Mouse (Mus musculus): ENCODE measurements around the gene Galnt2. TPM values are rescaled to one million over a fixed set of nuclear protein-coding genes. Genes with fewer than 3 reads are reported as not detected.

The Galnt2 gene
- polyA plus RNA-seq, 1 experiment from 2014 or later = 70.0 TPM

DNA sequence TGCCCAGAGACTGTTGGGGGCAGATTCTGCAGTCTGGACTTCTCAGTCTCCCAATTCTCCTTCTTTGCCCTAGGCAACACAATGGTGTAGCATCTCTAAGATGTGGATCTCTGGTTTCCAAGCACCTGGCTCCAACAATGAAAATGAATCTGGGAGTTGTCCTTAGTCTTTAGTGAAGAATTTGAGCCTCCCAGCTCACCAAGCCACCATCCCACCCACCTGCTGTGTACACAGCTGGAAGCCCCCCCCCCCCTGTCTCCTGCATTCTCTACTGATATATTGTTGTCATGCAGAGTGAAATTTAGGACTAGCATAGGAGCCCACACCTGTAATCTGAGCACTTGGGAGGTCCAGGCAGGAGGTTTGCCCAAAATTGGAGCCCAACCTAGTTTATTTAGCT is 14.2 kb upstream of the Galnt2 start:
- Histone ChIP-seq H3K27me3 (replicated peaks; ENCODE audit: control insufficient read depth, insufficient read depth, low read length) (no peaks in the 10 kb centered on the region), H3K9ac (ENCODE audit: low read depth, low read length) (no peak overlapping the region), H3K36me3 (ENCODE audit: control insufficient read depth, insufficient read depth, low read length) (no peaks in the 10 kb centered on the region), H3K9me3 (ENCODE audit: control insufficient read depth, low read length) (no peaks in the 10 kb centered on the region), H3K4me1 (ENCODE audit: control insufficient read depth, insufficient read depth, low read length) (no peaks in the 10 kb centered on the region), H3K4me2 (ENCODE audit: low read depth, low read length) (no peak overlapping the region), H3K4me3 (ENCODE audit: low read depth, low read length) (no peak overlapping the region), H3K27ac (replicated peaks; ENCODE audit: low read depth, low read length) (no peak overlapping the region)
- DNase-seq (ENCODE audit: low spot score) = no peak
- ATAC-seq (ENCODE audit: low read depth) = no peak

DNA sequence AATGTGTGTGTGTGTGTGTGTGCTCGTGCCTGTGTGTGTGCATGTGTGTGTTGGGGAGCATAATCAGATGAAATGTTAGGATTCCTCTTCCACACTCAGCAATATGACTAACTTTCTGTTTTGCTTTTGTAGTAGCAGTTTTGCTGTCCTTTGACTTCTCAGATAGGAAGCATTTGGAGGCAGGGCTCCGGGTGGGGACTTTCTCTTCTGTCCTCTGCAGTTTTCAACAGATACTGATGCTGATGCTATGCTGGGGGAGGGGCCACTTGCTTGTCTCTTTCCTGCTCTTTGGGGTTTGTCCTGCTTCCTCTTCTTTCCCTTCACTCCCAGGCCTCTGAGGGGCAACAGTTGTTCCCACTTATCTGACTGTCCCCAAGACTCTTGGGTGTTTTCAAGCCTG is 1.3 kb upstream of the Galnt2 start:
- no peak for DNase-seq (ENCODE audit: low spot score)
- ATAC-seq (ENCODE audit: low read depth) = no peak
- no peaks in the 10 kb centered on the region for H3K36me3 ChIP-seq (ENCODE audit: control insufficient read depth, insufficient read depth, low read length)
- H3K27ac ChIP-seq (replicated peaks; ENCODE audit: low read depth, low read length) = no peak overlapping the region
- H3K27me3 ChIP-seq (replicated peaks; ENCODE audit: control insufficient read depth, insufficient read depth, low read length) = no peaks in the 10 kb centered on the region
- 71% methylated on average over 2 of the region's 2 CpGs for WGBS
- H3K4me2 ChIP-seq (ENCODE audit: low read depth, low read length) = no peak overlapping the region
- H3K9me3 ChIP-seq (ENCODE audit: control insufficient read depth, low read length) = no peaks in the 10 kb centered on the region
- no peak overlapping the region for H3K9ac ChIP-seq (ENCODE audit: low read depth, low read length)
- peaks cover 8% of the 10 kb centered on the region for H3K4me1 ChIP-seq (ENCODE audit: control insufficient read depth, insufficient read depth, low read length)
- no peak overlapping the region for H3K4me3 ChIP-seq (ENCODE audit: low read depth, low read length)

DNA sequence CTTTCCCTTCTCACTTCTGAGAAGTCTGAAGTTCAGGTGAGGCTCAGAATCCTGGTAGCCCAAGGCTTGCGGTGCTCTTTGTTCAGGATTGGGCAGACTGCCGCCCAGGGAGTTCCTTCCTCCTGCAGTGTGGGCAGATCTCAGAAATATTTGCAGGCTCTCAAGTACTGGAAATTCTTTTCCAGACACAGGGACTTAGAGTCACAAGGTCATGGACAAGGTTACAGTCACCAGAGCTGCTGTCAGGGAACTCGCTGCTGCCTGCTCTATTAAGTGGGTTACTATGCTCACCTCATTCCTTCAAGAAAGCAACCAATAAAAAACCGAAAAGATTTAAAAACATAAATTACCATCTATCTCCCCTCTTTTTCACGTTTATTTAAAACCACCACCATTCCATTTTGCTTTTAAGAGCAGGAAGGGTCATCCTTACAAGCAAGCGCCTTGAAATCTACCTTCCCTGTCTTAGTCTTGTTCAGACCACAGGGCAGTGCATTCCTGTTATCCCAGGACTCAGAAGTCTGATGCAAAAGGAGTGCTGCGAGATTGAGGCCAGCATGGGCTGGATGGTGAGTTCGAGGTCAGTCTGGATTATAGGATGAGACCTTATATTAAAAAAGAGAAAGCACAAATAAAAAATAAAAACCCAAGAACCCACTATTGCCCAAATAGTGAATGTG is 555 bp upstream of the Galnt2 start:
- H3K9ac ChIP-seq (ENCODE audit: low read depth, low read length) = peak overlapping the region; percentile 87
- H3K4me2 ChIP-seq (ENCODE audit: low read depth, low read length) = peak overlapping the region; percentile 89
- WGBS = 50% methylated on average over 8 of the region's 8 CpGs
- peaks cover 8% of the 10 kb centered on the region for H3K4me1 ChIP-seq (ENCODE audit: control insufficient read depth, insufficient read depth, low read length)
- ATAC-seq (ENCODE audit: low read depth) = no peak; the same call in 1 of the 2 replicates
- no peak overlapping the region for H3K27ac ChIP-seq (replicated peaks; ENCODE audit: low read depth, low read length)
- peak overlapping the region; percentile 88 for H3K4me3 ChIP-seq (ENCODE audit: low read depth, low read length)
- H3K9me3 ChIP-seq (ENCODE audit: control insufficient read depth, low read length) = no peaks in the 10 kb centered on the region
- no peak for DNase-seq (ENCODE audit: low spot score)
- H3K27me3 ChIP-seq (replicated peaks; ENCODE audit: control insufficient read depth, insufficient read depth, low read length) = no peaks in the 10 kb centered on the region
- H3K36me3 ChIP-seq (ENCODE audit: control insufficient read depth, insufficient read depth, low read length) = no peaks in the 10 kb centered on the region

DNA sequence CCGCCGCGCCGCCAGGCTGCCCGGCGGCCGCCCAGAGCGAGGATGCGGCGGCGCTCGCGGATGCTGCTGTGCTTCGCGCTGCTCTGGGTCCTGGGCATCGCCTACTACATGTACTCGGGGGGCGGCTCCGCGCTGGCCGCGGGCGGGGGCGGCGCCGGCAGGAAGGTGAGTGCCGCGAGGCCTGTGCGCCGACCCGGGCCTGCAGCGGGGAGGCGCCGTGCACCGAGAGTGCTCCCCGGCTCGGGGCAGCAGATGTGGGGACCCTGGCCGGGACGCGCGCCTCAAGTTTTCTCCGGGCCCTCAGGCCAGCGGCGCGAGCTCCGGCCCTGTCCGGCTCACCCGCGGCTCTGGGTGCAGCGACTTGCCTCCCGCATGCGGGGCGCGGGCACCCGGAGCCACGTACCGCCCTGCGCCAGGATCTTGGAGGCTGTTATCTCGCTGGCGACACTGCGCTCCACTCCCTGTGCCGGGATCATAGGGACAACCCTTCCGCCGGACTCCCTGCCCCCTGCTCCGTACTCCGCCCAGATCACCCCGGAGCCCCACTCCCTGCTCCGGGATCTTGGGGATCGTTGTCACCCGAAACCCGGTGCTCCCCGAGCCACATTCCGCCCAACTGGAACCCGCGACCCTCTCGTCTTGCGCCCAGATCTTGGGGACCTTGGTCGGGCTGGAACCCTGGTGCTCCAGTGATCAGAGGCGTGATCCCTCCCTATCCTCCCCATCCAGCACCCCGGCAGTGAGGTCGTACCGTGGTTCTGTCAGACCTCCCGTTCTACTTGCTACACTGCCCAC is 491 bp downstream of the Galnt2 start:
- peak overlapping the region; percentile 87 for H3K9ac ChIP-seq (ENCODE audit: low read depth, low read length)
- H3K36me3 ChIP-seq (ENCODE audit: control insufficient read depth, insufficient read depth, low read length) = no peaks in the 10 kb centered on the region
- no peaks in the 10 kb centered on the region for H3K9me3 ChIP-seq (ENCODE audit: control insufficient read depth, low read length)
- no peaks in the 10 kb centered on the region for H3K27me3 ChIP-seq (replicated peaks; ENCODE audit: control insufficient read depth, insufficient read depth, low read length)
- peak overlapping the region; percentile 63; the same call in 1 of the 2 replicates for H3K27ac ChIP-seq (replicated peaks; ENCODE audit: low read depth, low read length)
- H3K4me2 ChIP-seq (ENCODE audit: low read depth, low read length) = peak overlapping the region; percentile 89
- ATAC-seq (ENCODE audit: low read depth) (peak; percentile 83), DNase-seq (ENCODE audit: low spot score) (no peak)
- 0% methylated on average over 21 of the region's 83 CpGs for WGBS
- H3K4me1 ChIP-seq (ENCODE audit: control insufficient read depth, insufficient read depth, low read length) = peaks cover 8% of the 10 kb centered on the region
- peak overlapping the region; percentile 88 for H3K4me3 ChIP-seq (ENCODE audit: low read depth, low read length)

DNA sequence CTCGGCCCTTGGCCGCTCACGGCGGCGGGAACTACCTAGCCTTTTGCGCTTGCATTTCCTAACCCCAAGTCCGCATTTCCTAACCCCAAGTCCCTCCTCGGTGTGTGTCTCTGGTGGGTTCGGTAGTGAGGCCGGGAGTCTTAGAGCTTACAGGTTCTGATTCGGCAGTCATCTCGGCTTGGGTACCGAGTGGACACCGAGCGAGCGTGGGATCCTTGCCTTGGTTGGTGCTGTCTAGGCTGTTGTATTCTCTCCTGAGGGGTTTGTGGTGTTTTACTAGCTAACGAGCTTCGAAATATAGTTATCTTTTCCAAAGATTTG is 1.0 kb downstream of the Galnt2 start:
- Histone ChIP-seq H3K4me3 (ENCODE audit: low read depth, low read length) (peak overlapping the region; percentile 88), H3K9me3 (ENCODE audit: control insufficient read depth, low read length) (no peaks in the 10 kb centered on the region), H3K36me3 (ENCODE audit: control insufficient read depth, insufficient read depth, low read length) (no peaks in the 10 kb centered on the region), H3K9ac (ENCODE audit: low read depth, low read length) (peak overlapping the region; percentile 87), H3K27me3 (replicated peaks; ENCODE audit: control insufficient read depth, insufficient read depth, low read length) (no peaks in the 10 kb centered on the region), H3K4me1 (ENCODE audit: control insufficient read depth, insufficient read depth, low read length) (peaks cover 8% of the 10 kb centered on the region), H3K4me2 (ENCODE audit: low read depth, low read length) (peak overlapping the region; percentile 89), H3K27ac (replicated peaks; ENCODE audit: low read depth, low read length) (no peak overlapping the region)
- no peak for ATAC-seq (ENCODE audit: low read depth)
- WGBS = 6% methylated on average over 18 of the region's 18 CpGs
- DNase-seq (ENCODE audit: low spot score) = no peak

DNA sequence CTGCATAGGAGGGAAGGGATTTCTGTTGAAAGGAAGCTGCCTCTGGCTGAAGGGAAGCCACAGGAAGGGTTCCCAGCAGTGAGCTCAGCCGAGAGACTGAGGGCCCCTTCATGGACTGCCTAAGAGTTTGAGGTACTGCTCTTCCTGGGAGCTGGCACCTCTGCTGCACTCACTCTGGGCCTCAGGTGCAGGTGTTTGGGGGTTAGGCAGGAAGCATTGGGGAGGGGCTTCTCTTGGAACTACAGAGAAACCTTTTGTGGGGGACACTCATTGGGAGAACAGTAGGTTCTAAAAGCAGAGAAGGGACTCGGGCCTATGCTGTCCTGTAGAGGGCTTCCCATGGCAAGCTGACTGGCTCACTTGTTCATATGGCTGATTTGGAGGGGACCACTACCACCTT is 3.3 kb downstream of the Galnt2 start:
- Histone ChIP-seq H3K4me2 (ENCODE audit: low read depth, low read length) (no peak overlapping the region), H3K36me3 (ENCODE audit: control insufficient read depth, insufficient read depth, low read length) (no peaks in the 10 kb centered on the region), H3K4me1 (ENCODE audit: control insufficient read depth, insufficient read depth, low read length) (peaks cover 8% of the 10 kb centered on the region), H3K27me3 (replicated peaks; ENCODE audit: control insufficient read depth, insufficient read depth, low read length) (no peaks in the 10 kb centered on the region), H3K27ac (replicated peaks; ENCODE audit: low read depth, low read length) (no peak overlapping the region), H3K4me3 (ENCODE audit: low read depth, low read length) (no peak overlapping the region), H3K9me3 (ENCODE audit: control insufficient read depth, low read length) (no peaks in the 10 kb centered on the region), H3K9ac (ENCODE audit: low read depth, low read length) (no peak overlapping the region)
- DNase-seq (ENCODE audit: low spot score) (no peak), ATAC-seq (ENCODE audit: low read depth) (no peak)
- WGBS = 54% methylated on average over 2 of the region's 2 CpGs

DNA sequence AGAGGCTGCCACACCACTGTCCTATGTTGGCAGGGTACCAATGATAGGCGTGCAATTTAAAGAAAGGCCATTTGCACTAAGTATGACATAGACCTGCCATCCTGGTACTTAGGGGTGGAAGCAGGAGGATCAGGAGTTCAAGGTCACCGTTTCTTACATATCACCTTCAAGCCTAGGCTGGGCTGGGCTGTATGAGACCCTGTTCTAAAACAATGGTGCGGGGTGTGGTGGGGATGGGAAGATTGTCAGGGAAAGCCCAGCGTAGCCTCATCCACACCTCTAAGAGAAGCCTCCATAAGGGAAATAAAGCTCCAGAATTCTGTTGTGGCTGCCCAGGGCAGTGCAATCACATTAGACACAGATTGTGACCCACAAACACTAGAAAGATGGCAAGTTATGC is 4.3 kb downstream of the Galnt2 start:
- H3K27ac ChIP-seq (replicated peaks; ENCODE audit: low read depth, low read length) = no peak overlapping the region
- WGBS = 88% methylated on average over 4 of the region's 4 CpGs
- DNase-seq (ENCODE audit: low spot score) (no peak), ATAC-seq (ENCODE audit: low read depth) (no peak)
- H3K36me3 ChIP-seq (ENCODE audit: control insufficient read depth, insufficient read depth, low read length) = no peaks in the 10 kb centered on the region
- no peak overlapping the region for H3K4me3 ChIP-seq (ENCODE audit: low read depth, low read length)
- no peaks in the 10 kb centered on the region for H3K27me3 ChIP-seq (replicated peaks; ENCODE audit: control insufficient read depth, insufficient read depth, low read length)
- no peak overlapping the region for H3K9ac ChIP-seq (ENCODE audit: low read depth, low read length)
- peaks cover 8% of the 10 kb centered on the region for H3K4me1 ChIP-seq (ENCODE audit: control insufficient read depth, insufficient read depth, low read length)
- H3K9me3 ChIP-seq (ENCODE audit: control insufficient read depth, low read length) = no peaks in the 10 kb centered on the region
- H3K4me2 ChIP-seq (ENCODE audit: low read depth, low read length) = no peak overlapping the region

DNA sequence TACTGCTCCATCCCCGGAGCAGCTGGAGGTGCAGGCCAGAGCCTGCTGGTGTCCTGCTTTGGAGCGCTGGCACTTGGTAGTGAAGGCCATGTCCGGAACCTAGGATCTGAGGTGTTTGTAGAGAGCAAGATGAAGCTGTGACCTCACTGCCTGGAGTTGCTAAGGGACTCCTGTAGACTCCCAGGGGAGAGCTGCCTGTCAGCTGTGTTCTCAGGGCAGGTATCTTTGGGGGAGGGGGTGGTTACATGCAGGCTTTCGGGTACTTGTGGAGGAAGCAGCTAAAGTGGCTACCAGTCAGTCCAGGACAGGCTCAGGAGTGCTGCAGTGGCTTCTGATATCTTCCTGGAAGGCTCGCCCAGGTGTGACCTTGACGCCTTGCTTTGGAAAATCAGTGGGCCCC is 8.2 kb downstream of the Galnt2 start:
- Histone ChIP-seq H3K9me3 (ENCODE audit: control insufficient read depth, low read length) (no peaks in the 10 kb centered on the region), H3K4me1 (ENCODE audit: control insufficient read depth, insufficient read depth, low read length) (no peaks in the 10 kb centered on the region; the same call in 1 of the 2 replicates), H3K27me3 (replicated peaks; ENCODE audit: control insufficient read depth, insufficient read depth, low read length) (no peaks in the 10 kb centered on the region), H3K4me3 (ENCODE audit: low read depth, low read length) (no peak overlapping the region), H3K27ac (replicated peaks; ENCODE audit: low read depth, low read length) (no peak overlapping the region), H3K9ac (ENCODE audit: low read depth, low read length) (no peak overlapping the region; the same call in 1 of the 2 replicates), H3K36me3 (ENCODE audit: control insufficient read depth, insufficient read depth, low read length) (no peaks in the 10 kb centered on the region), H3K4me2 (ENCODE audit: low read depth, low read length) (no peak overlapping the region)
- ATAC-seq (ENCODE audit: low read depth) (no peak), DNase-seq (ENCODE audit: low spot score) (no peak)
- 78% methylated on average over 6 of the region's 6 CpGs for WGBS

DNA sequence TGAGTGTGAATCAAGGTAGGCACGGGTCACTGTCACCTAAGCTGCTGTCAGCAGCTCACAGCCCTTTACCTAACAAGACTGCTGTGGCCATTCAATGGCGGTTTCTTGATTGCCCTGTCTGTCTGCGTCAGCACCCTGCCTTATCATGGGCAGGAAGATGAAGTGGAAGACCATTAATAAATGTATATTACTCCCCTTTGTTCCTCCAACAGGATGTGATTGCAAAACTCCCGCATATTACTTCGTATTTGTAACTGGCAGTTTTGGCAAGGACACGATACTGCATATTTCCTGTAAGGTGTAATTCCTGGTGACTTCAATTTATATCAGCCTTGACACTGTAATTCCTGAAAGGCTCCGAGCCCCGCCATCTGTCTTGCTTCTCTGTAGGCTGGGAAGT is 9.7 kb downstream of the Galnt2 start:
- Histone ChIP-seq H3K4me2 (ENCODE audit: low read depth, low read length) (no peak overlapping the region), H3K36me3 (ENCODE audit: control insufficient read depth, insufficient read depth, low read length) (no peaks in the 10 kb centered on the region), H3K9me3 (ENCODE audit: control insufficient read depth, low read length) (no peaks in the 10 kb centered on the region), H3K27ac (replicated peaks; ENCODE audit: low read depth, low read length) (no peak overlapping the region), H3K4me3 (ENCODE audit: low read depth, low read length) (no peak overlapping the region), H3K9ac (ENCODE audit: low read depth, low read length) (no peak overlapping the region), H3K27me3 (replicated peaks; ENCODE audit: control insufficient read depth, insufficient read depth, low read length) (no peaks in the 10 kb centered on the region), H3K4me1 (ENCODE audit: control insufficient read depth, insufficient read depth, low read length) (no peaks in the 10 kb centered on the region; the same call in 1 of the 2 replicates)
- WGBS = 72% methylated on average over 8 of the region's 8 CpGs
- DNase-seq (ENCODE audit: low spot score) (no peak), ATAC-seq (ENCODE audit: low read depth) (no peak)
